Mouse (Mus musculus) skeletal muscle tissue, adult 2 months (tissue): ENCODE data around the gene Gli3.
A peak's percentile ranks its signal among the peaks of the same experiment; 100 is the strongest.

Experiments used
- DNase-seq: peaks from one replicate; pipeline ENCODE4 v3.0.0-alpha.2; 2012; ENCODE audit warnings: low read depth, low spot score

Gene Gli3

DNA sequence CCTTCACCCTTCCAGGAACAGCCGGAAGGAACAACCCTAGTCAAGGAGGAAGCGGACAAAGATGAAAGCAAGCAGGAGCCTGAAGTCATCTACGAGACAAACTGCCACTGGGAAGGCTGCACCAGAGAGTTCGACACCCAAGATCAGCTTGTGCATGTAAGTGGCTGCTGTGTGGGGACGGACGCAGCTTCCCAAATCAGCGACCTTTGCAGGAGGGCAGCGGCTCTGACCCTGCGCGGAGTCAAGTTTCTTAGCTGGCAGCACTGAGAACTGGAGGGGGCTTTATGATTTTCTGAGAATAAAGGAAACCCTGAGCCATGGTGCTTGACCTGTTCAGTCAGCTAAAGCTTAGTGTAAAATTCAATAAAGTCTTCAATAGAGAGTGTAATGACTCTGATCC lies 199.3 kb downstream of the Gli3 start:
- DNase-seq, result no peak

DNA sequence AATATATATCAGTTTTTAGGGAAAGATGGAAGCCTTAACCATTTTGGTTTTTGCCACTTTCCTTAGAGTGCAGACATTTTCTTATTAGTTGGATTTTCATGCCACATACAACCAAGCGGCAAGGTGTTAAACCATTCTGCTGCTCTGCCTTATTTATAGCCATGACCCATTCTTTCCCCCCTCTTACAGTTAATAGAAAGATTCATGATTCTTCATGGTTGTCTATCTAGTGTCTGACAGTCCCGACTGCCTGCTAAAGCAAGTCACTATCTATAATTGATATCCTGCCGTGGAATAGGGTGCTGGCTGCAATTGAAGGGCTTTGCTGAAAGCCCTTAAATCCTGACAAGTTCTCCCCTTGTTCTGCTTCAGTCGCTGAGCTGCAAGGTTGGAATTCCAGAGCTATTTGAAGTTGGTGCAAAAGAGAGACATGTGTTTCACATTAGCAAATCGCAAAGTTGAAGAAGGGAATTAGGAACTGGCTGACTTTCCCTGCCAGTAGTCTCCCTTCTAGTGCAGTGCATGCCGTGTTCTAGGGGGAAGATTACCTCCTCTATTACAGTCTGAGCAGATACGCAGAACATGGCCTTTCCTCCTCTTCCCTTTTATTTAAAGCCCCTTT lies 201.7 kb downstream of the Gli3 start:
- peak; percentile 20 for DNase-seq

DNA sequence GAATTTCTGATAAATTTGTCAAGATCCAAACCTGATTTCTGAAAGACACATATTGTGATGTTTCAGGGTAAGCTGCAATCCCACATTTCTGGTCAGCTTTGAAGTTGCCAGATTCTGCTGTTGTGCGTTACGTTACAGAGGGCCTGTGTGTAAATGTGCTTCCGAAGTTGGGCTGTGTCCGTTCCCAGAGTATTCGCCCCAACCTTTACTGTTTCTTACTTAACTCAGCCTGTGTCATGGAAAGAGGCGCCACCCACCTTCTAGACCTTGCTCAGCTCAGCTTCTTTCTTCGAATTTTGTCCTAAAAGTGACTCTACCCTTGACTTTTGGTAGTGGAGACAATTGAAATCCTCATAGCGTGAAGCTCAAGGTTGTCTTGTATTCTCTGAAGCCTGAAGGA lies 202.5 kb downstream of the Gli3 start:
- DNase-seq, result no peak

DNA sequence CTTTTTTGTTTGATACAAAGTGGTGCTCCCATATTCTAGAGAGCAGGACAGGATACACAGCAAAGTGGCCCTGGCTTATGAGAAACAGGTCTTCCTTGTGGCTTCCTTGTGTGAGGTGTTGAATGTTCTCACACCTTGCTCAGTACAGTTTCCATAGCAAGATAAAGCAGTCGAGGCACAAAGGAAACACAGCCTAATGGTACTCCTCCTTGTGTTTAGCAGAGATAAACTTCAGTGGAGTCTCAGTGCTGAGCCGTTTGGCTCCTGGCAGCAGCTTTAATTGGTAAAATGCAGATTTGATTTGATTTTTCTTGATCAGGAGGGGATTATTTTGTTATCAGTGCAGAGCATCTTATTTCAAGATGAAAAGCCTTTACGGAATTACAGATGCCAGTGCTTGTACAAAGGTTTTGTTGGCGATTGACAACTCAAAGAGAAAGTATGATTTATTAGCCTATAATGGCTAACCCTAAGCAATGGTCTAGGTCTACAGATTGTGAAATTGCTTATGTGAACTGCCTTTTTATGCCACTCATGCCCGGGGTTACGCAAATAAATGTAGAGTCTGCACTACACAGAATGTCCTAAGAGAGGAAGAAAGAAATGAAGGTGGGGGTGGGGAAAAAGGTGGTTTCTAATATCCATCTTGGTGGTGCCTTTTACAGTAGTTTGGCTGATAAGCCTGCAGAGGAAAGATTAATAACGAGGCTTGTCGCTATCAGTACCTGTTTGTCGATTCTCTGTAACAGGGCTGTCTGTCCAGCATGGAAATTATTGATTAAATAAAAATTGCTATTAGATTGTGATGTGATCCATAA lies 207.3 kb downstream of the Gli3 start:
- DNase-seq, result no peak

DNA sequence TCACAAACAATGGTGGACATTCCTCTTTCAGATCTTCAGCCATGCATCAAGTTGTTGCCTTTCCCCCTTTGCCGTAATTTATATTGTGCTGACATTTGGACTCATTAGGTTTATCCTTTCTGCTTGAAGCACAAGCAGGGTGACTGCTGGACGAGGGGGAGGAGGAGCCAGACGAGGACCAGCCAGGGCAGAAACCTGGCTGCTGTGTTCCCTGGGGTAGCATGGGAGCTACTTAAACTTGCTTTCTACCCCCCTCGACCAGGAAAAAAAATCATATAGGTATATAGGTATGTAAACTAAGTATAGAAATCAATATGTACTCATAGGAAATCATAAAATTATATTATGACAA lies 207.9 kb downstream of the Gli3 start:
- DNase-seq, result no peak

DNA sequence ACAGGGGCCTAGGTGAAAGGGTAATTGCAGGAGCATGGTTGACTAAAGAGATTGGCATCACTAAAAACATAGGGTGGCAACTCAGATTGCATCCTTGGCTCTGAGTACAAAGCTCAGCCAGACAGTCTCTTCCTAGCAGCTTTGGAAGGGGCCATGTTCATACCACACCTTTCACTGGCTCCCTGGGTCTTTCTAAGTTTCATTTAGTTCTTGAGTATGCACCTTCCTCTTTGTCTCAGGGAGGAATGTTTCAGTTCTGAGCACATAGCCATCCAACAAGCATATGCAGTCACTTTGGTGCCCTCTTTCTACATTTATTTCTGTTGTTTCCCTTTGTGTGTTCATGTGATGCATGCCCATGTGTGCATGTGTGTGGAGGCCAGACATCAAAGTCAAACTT lies 212.4 kb downstream of the Gli3 start:
- DNase-seq, result no peak

DNA sequence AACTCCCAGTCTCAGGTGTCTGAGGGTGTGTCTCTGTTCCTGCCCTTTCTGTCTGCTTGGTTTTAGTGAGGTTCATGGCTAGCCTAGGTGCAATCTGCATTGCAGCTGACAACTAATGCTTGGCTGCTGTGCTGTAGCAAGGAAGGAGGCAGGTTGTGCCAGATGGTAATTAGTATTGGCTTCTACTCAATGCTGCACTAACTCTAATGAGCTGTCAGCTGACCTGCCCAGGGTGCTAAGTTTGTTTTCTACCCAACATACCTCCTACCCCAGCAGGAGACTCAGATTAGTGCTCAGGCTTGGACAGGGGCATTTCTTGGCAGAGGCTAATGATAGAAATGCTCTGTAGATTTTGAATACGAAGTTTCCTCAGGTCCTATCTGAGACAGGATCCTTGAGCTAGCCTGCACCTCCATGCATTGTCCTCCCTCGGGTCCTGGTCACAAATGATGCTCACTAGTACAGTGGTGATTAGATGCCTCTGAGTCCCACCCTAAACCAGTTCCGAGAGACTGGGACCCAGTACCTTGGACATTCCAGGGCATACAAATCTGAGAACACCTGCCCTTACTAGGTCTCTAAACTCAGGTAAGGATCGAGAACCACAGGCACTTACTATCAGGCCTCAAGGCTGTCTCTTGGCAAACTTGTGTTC lies 214.2 kb downstream of the Gli3 start:
- DNase-seq, result no peak

DNA sequence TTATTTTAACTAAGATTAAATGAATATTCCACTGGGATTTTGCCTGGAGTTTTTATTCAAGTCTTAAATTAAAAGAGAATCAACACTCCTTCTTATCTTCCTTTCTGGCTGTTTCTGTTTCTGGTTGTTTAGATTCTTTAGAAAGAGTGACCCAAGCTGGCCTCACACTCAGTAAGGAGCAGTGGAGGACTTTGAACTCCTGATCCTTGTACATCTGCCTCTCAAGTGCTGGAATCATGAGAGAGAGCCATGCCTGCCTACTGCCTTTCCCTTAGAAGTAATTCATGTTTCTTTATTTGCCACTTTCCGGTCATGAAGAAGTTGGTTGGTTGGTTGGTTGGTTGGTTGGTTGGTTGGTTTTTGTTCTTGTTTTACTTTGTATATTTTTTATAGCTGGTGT lies 218.5 kb downstream of the Gli3 start:
- no peak for DNase-seq

DNA sequence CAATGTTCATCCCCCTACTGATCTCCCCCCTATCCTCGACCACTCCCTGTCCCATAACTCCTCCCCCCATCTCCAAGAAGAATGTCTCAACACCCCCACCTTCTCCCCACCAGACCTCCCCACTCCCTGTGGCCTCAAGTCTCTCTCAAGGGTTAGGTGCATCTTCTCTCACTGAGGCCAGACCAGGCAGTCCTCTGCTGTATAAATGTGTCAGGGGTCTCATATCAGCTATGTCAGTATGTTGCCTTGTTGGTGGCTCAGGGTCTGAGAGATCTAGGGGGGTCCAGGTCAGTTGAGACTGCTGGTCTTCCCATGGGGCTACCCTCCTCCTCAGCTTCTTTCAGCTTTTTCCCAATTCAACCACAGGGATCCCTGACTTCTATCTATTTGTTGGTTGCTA lies 220.0 kb downstream of the Gli3 start:
- no peak for DNase-seq

DNA sequence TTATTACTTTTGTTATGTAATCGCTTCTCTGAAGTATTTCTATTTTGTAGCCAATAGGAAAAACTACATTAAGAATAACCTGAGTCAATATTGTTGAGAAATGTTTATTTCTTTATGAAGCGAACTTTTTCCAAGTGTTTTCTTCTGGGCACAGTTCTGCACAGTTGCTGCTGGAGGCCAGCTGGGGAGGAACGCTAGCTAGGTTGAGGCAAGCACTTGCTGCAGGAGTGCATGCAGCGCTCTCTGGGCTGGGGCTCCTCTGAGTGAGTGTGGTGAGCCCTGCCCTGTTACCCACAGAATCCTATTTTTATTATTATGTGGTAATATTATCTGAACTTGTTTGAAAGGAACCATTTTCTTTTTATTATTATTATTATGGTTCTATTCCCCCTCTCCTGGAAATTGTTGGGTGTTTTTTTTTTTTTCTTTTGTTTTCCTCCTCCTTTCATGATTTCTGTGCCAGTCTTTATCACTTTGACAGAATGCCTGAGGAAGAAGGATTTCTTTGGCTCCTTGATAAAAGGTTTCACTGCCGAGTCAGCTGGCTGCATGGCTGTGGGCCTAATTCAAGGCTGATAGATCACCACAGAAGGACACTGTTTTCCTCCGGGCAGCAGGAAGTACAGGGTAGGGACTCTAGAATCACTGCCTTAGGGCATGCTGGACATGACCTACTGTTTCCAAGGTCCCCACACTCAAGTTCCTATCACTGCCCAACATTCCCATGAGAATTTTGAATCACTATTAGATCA lies 225.2 kb downstream of the Gli3 start:
- no peak for DNase-seq

DNA sequence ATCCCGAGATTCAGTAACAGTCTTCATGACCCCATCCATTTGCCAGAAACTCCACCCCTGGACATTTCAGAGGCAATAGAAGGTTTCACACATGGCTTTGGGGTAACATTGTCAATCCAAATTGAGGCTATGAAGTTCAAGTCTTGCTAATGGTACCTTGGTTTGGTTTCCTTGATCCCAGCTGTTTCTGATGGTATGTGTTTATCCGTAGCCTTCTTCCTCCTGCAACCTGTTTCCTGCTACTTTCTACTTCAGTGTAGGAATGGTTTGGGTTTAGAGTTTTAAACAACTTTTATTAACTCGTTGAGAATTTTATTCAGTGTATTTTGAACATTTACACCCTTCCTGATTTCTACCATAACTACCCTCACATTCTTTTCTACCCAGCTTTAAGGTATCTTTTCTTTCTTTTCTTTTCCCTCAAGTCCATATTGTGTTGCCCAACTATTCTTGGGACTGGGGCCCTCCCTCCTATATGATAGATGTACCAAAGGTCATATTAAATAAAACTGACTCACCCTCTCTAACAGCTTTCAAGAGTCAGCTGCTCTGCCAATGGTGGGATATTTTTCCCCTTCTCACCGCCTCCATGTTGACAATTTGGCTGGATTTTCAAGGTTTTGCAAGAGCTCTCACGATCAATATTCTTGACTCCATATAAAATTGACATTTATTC lies 225.9 kb downstream of the Gli3 start:
- no peak for DNase-seq

DNA sequence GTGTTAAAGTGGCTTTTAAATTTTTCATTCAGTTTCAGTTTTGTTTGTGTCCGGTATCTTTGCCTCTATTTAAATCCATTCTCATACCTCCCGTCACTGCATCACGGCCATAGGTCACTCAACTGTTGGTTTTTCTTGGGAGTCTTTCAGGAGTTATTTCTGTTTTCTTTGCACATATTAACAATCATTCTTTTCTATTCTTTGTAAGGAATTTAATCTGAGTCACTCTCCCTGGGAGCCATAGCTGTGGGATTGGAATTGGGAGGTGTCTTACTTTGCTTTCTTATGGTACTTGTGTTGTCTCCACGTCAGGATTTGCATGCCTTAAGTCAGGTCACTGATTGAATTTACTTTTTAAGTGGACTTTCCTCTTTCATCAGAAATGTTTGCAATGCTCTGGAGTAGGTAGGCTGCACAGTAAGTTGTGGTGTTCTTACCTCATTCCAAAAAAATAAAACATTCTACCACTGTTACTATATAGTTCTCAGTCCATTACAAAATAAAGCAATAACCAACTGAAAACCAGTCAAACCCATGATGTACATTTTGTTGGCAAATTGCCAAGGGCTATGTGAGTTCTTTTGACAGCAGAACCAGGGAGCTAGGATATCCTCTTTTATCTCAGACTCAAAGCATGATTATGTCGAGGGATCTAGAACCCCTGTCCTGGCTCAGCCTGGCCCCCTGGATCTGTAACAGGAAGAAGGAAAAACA lies 228.9 kb downstream of the Gli3 start:
- no peak for DNase-seq

DNA sequence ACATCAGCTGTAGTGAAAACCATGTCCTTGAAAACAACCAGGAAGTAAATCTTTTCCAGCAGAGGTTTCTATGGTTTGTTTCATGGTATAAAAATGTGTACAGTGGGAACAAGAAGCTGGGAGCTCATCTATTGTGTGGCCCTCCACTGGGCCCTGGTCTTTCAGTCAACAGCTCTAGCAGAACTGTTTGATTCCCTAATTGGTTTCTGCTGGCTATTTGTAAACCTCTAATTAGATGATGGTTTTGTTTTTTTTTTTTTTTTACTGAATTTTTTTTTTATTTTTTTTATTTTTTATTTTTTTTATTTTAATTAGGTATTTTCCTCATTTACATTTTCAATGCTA lies 229.4 kb downstream of the Gli3 start:
- DNase-seq, result no peak

DNA sequence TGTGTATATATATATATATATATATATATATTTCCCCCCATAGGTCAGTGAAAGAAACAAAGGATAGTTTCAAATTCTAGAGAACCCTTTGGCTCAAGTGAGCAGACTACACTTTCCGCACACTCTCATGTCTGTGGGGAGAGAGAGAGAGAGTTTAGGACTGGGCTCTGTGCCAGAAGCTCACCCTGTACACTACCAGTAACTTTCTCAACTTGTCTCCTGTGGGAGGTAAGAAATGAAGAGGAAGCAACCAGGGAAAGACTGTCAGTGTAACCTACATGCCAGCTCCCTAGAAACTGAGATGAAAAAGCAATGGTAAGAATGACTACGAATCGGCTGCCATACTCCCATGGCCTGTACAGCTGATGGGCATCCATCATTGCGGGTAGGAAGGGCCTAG lies 235.2 kb downstream of the Gli3 start:
- DNase-seq, result no peak

DNA sequence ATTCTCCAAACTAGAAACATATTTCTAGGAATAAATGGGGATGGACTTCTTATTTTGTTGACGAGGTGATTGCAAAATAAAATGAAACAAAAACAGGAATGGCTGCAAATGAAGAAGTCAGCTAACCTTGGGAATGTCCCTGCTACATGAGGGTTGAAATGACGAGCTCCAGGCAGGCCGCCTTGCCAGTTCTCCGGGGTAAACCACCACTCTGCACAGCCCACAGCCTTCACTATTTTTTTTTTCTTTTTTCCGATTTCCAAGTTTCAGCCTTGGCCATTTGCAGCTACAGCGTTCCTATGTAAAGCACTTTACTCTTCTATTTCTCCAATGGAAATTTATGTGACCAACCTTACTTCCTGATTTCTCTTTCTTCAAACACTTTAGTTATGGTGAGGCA lies 236.1 kb downstream of the Gli3 start:
- DNase-seq, result no peak

DNA sequence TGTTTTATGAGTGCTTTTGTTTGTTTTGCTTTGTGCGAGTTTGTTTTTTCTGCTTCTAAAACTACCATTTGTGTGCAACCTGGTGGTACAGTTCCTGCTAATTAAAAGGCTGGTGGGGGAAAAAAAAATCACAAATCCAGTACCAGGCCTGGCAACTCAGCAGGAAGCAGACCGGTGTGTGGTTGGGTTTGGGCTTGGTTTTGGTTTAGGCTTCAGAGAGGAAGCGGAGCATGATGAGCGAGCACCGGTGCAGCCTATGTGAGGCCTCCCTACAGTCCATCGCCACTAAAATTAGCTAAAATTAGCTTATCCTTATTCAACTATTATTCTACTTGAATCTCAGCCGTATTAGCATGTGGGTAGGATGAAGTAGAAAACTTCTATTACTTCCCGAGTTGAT lies 241.6 kb downstream of the Gli3 start:
- no peak for DNase-seq

DNA sequence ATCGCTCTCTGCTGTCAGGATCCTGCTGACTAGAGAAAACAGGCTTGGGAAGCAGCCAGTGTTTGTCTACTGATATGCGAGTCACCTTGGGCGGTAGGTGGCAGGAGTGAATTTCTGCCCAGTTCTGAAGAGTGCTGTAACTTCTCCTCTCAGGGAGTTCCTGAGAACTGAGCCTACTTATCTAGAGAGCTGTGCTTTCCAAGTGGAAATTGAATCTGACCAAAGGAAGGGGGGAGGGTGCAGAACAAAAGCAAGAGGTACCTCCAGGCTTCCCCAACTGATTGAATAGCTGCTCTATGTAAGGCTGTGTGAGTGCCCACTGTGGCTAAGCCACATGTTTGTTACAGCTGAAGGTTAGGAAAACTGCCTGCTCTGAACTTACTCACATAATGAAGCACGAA lies 244.4 kb downstream of the Gli3 start:
- DNase-seq, result no peak

DNA sequence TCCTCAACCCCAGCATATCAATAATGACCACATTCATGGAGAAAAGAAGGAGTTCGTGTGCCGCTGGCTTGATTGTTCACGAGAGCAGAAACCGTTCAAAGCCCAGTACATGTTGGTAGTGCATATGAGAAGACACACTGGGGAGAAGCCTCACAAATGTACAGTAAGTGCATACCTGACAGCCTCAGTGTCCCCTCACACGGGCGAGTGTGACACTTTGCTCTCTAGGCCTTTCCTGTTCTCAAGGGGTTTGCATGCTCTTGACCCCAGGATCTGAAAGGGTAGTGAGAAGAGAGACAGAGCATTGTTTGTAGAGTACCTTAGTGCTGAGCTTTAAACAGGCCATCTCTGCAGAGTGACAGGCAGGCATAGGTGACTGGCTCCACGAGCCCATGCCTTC lies 250.5 kb downstream of the Gli3 start:
- DNase-seq, result no peak

DNA sequence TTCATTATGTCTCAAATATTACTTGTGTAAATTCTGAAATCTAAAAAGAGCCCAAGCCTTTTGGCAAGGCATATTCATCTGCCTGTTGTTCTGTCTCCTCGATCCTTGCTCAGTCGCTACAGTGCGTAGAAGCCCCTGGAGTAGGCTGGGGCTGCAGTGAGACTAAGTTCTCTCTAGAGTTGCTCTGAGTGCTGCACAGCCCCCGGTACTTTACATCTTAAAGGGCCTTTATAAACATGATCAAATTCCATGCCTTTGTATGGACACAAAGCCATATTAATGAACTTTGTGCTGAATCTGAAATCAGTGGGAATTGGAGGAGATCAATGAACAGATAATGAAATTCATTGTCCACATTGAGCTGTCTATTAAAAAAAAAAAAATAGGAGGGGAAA lies 251.3 kb downstream of the Gli3 start:
- no peak for DNase-seq

DNA sequence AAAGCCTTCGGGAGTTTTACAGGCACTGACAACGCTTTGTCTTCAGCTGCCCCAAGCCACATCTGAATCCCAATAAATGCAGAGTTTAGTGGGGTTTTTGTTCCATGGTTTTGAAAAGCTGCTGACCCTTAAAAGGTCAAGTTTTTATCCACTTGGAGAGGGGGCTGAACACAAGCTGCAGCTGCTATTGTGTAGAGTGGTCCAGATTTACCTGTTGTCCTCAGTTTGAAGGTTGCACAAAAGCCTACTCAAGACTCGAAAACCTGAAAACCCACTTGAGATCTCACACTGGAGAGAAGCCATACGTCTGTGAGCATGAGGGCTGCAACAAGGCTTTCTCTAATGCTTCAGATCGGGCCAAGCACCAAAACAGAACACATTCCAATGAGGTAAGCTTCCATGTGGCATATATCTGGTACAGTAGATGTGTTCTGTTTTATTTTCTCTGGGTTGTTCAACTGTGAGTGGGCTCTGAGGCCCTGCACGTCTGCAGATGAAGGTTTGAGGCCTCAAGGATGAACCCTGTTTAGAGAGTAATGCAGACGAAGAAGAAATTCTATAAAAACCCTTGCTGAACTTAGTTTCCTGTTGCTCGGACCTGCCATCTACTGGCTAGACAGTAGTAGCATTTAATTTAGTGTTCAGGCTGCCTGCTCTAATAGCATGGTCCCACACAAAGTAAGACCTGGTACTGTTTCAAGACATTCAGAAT lies 251.8 kb downstream of the Gli3 start:
- DNase-seq, result peak; percentile 14

DNA sequence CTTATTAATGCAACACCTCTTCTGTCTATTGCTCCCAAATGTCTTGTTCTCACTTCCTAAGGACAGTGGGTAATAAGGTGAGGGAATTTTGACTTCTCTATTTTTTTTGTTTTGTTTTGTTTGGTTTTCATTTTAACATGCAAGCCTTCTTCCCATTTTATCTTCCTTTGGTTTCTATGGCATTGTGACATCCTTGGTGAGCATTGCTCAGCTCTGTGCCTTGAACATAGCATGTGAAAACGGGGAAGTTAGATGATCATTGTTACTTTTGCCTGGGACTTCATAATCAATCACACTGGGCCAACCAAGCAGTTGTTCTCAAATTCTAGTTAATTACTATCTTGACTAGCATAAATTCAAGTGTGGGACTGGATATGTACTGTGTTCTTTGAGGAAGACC lies 258.4 kb downstream of the Gli3 start:
- no peak for DNase-seq
